Mouse (Mus musculus): ENCODE measurements around the gene Olfr750.

Gene Olfr750

GRCm38 (mm10) chr14:51088166-51088969 lies 14.1 kb upstream of the Olfr750 start:
- DNase-seq, result peak; percentile 82 to 92

GRCm38 (mm10) chr14:51087762-51088161 lies 13.5 kb upstream of the Olfr750 start:
- no peak for DNase-seq

GRCm38 (mm10) chr14:51085911-51086310 lies 11.7 kb upstream of the Olfr750 start:
- no peak for DNase-seq

GRCm38 (mm10) chr14:51085086-51085485 lies 10.9 kb upstream of the Olfr750 start:
- DNase-seq, result no peak

- no peak for DNase-seq
Observed at GRCm38 (mm10) chr14:51083805-51084204, 9.6 kb upstream of the Olfr750 start.

- peak; percentile 47 to 73 for DNase-seq
Observed at GRCm38 (mm10) chr14:51082599-51083581, 8.7 kb upstream of the Olfr750 start.

- DNase-seq, result no peak
Observed at GRCm38 (mm10) chr14:51081035-51081434, 6.8 kb upstream of the Olfr750 start.

- DNase-seq, result no peak
Observed at GRCm38 (mm10) chr14:51079180-51079579, 4.9 kb upstream of the Olfr750 start.

- peak in 1 of 2 experiments; percentile 48 for DNase-seq
Observed at GRCm38 (mm10) chr14:51069617-51070016, 4.6 kb downstream of the Olfr750 start.

GRCm38 (mm10) chr14:51068956-51069355 lies 5.3 kb downstream of the Olfr750 start:
- DNase-seq, result no peak

- no peak for DNase-seq
Observed at GRCm38 (mm10) chr14:51060761-51061160, 13.5 kb downstream of the Olfr750 start.

GRCm38 (mm10) chr14:51057401-51057831 lies 16.8 kb downstream of the Olfr750 start, which contains the start of gene Rnase12:
Gene Rnase12 (minus strand): TSS chr14:51057661.
- DNase-seq, result no peak

- DNase-seq, result no peak
Observed at GRCm38 (mm10) chr14:51054243-51055237, 19.7 kb downstream of the Olfr750 start.

GRCm38 (mm10) chr14:51053176-51053575 lies 21.1 kb downstream of the Olfr750 start:
- no peak for DNase-seq

GRCm38 (mm10) chr14:51051941-51052340 lies 22.3 kb downstream of the Olfr750 start:
- no peak for DNase-seq

GRCm38 (mm10) chr14:51050063-51050462 lies 24.2 kb downstream of the Olfr750 start, which contains the start of gene Rnase11:
Gene Rnase11 (minus strand): TSS chr14:51050163.
- DNase-seq, result no peak

- DNase-seq, result no peak
Observed at GRCm38 (mm10) chr14:51047846-51048245, 26.4 kb downstream of the Olfr750 start.

- DNase-seq, result no peak
Observed at GRCm38 (mm10) chr14:51041769-51042168, 32.5 kb downstream of the Olfr750 start, which contains the start of gene Rnase9. Gene Rnase9 (minus strand): TSS chr14:51041869.

- DNase-seq, result no peak
Observed at GRCm38 (mm10) chr14:51036214-51036613, 38.0 kb downstream of the Olfr750 start.

GRCm38 (mm10) chr14:51035206-51035605 lies 39.0 kb downstream of the Olfr750 start:
- no peak for DNase-seq

- DNase-seq, result no peak
Observed at GRCm38 (mm10) chr14:51027387-51028155, 46.7 kb downstream of the Olfr750 start.
